Mouse (Mus musculus): ENCODE measurements around the gene Nt5m. TPM values are rescaled to one million over a fixed set of nuclear protein-coding genes. Genes with fewer than 3 reads are reported as not detected.
"Not testable (repeated sequence)": the region's sequence is repeated elsewhere in the genome, so short reads cannot be mapped to it uniquely, and the experiment has no call there.

Nt5m gene
- total and polyA plus RNA-seq, 3 experiments: 26.6 to 29.1 TPM; not detected in 1

DNA sequence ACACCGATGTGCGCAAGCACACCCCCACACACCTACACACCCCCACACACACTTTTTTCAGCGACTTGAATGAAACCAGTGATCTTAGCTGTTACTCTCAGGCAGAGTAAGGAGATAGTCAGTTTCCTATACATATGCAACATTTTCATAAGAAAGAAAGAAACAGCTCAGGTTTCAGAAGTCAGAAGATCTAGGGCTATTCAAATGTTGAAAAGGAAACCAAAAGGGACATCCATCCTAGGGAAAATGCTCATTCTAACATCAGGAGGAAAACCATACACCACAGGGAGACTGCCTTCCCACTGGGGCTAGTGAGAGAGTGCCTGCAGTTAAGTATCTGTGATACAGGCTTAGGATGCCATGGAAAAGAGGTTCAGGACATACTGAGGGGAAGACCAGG is 17.6 kb upstream of the Nt5m start:
- no peaks in the 10 kb centered on the region for H3K4me1 ChIP-seq (ENCODE audit: control insufficient read depth in 1 of 2, insufficient read depth in 2 of 2, low read length in 2 of 2)
- H3K27ac ChIP-seq (ENCODE audit: control insufficient read depth, low read depth, low read length): no peak overlapping the region
- H3K9ac ChIP-seq (ENCODE audit: control insufficient read depth, low read depth, low read length, poor library complexity, severe bottlenecking): no peak overlapping the region
- DNase-seq (ENCODE audit: low read depth, low spot score): no peak
- no peaks in the 10 kb centered on the region for H3K27me3 ChIP-seq (ENCODE audit: control insufficient read depth in 1 of 2, insufficient read depth in 2 of 2, low read length in 2 of 2)
- TF ChIP-seq ELF1 (IDR thresholded peaks at IDR 0.05; ENCODE audit: low read depth, low read length) (no peak), ZNF384 (IDR thresholded peaks at IDR 0.05; ENCODE audit: low read depth, low read length) (no peak), TCF12 (IDR thresholded peaks at IDR 0.05; ENCODE audit: low read depth, low read length) (no peak), CHD1 (IDR thresholded peaks at IDR 0.05; ENCODE audit: low read depth, low read length) (no peak), USF2 (IDR thresholded peaks at IDR 0.05; ENCODE audit: borderline replicate concordance in 1 of 2, insufficient read depth in 1 of 2, low read depth in 1 of 2, low read length in 2 of 2) (no peak), RCOR1 (IDR thresholded peaks at IDR 0.05; ENCODE audit: low read depth, low read length) (no peak), MEF2A (IDR thresholded peaks at IDR 0.05; ENCODE audit: extremely low read depth, insufficient replicate concordance, low read depth, low read length, poor library complexity, severe bottlenecking) (no peak), ZMIZ1 (IDR thresholded peaks at IDR 0.05; ENCODE audit: low read depth, low read length) (no peak), SIN3A (IDR thresholded peaks at IDR 0.05; ENCODE audit: low read length) (no peak), JUND (IDR thresholded peaks at IDR 0.05; ENCODE audit: low read depth, low read length) (no peak), EP300 (IDR thresholded peaks at IDR 0.05; ENCODE audit: low read depth in 1 of 2, low read length in 2 of 2) (no peak)
- peaks cover 0 to 57% of the 10 kb centered on the region in 2 experiments; a peak in 3 of 4 replicates for H3K36me3 ChIP-seq (ENCODE audit: control insufficient read depth in 1 of 2, insufficient read depth in 2 of 2, low read length in 2 of 2)
- H3K79me2 ChIP-seq (ENCODE audit: control insufficient read depth, insufficient read depth, low read length, poor library complexity): no peaks in the 10 kb centered on the region
- H3K9me3 ChIP-seq (replicated peaks; ENCODE audit: insufficient read depth, low read length): no peaks in the 10 kb centered on the region
- no peak overlapping the region for H3K4me3 ChIP-seq (ENCODE audit: control insufficient read depth in 1 of 2, insufficient read depth in 1 of 2, low read depth in 2 of 2, low read length in 2 of 2)

DNA sequence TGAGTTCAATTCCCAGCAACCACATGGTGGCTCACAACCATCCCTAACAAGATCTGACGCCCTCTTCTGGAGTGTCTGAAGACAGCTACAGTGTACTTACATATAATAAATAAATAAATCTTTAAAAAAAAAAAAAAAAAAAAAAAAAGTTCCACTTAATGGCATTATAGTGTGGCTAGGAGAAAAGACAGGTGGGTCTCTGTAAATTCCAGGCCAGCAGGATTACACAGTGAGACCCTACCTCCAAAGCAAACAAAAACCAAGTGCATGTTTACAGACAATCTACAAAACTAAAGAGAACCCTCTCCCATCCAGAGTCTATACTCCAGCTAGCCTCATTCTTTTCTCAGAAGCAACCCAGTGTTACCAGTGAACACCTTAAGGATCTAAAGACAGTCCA is 1.5 kb upstream of the Nt5m start:
- peaks cover 5 to 14% of the 10 kb centered on the region in 2 experiments for H3K4me1 ChIP-seq (ENCODE audit: control insufficient read depth in 1 of 2, insufficient read depth in 2 of 2, low read length in 2 of 2)
- not testable (repeated sequence) for DNase-seq (ENCODE audit: low read depth, low spot score); H3K27me3 ChIP-seq (ENCODE audit: control insufficient read depth in 1 of 2, insufficient read depth in 2 of 2, low read length in 2 of 2); H3K9me3 ChIP-seq (replicated peaks; ENCODE audit: insufficient read depth, low read length); H3K27ac ChIP-seq (ENCODE audit: control insufficient read depth, low read depth, low read length)
- H3K36me3 ChIP-seq (ENCODE audit: control insufficient read depth in 1 of 2, insufficient read depth in 2 of 2, low read length in 2 of 2): peaks cover 25 to 31% of the 10 kb centered on the region in 2 experiments
- TF ChIP-seq CHD1 (IDR thresholded peaks at IDR 0.05; ENCODE audit: low read depth, low read length) (0 out of 2 replicates have a peak, but pooled peaks have one; percentile 48), ZNF384 (IDR thresholded peaks at IDR 0.05; ENCODE audit: low read depth, low read length) (peak; percentile 73)
- 0 out of 4 replicates have a peak overlapping the region, but pooled peaks of 1 of the 2 experiments have one; percentile 5 for H3K4me3 ChIP-seq (ENCODE audit: control insufficient read depth in 1 of 2, insufficient read depth in 1 of 2, low read depth in 2 of 2, low read length in 2 of 2)
- peak overlapping the region; percentile 88 for H3K9ac ChIP-seq (ENCODE audit: control insufficient read depth, low read depth, low read length, poor library complexity, severe bottlenecking)
- H3K79me2 ChIP-seq (ENCODE audit: control insufficient read depth, insufficient read depth, low read length, poor library complexity): peaks cover 30% of the 10 kb centered on the region

DNA sequence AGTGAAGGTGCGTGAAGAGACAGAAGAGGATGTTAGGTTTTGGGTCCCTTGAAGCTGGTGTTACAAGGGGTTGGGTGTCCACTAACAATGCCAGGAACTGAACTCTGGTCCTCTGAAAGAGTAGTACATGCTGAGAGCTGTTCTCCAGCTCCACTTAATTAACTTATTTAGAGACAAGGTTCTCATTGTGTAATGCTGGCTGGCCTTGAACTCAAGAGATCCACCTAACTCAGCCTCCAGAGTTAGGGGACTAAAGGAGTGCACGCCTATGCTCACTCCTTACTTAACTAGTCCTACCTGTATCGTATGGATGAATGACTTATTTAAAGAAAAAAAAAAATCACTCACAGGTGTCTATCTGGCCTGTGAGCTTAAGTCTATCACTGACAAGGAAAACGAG is 821 bp upstream of the Nt5m start:
- Histone ChIP-seq H3K4me1 (ENCODE audit: control insufficient read depth in 1 of 2, insufficient read depth in 2 of 2, low read length in 2 of 2) (peaks cover 5 to 14% of the 10 kb centered on the region in 2 experiments), H3K27me3 (ENCODE audit: control insufficient read depth in 1 of 2, insufficient read depth in 2 of 2, low read length in 2 of 2) (no peaks in the 10 kb centered on the region), H3K9me3 (replicated peaks; ENCODE audit: insufficient read depth, low read length) (no peaks in the 10 kb centered on the region), H3K27ac (ENCODE audit: control insufficient read depth, low read depth, low read length) (peak overlapping the region; percentile 89), H3K79me2 (ENCODE audit: control insufficient read depth, insufficient read depth, low read length, poor library complexity) (peaks cover 30% of the 10 kb centered on the region), H3K9ac (ENCODE audit: control insufficient read depth, low read depth, low read length, poor library complexity, severe bottlenecking) (peak overlapping the region; percentile 88), H3K4me3 (ENCODE audit: control insufficient read depth in 1 of 2, insufficient read depth in 1 of 2, low read depth in 2 of 2, low read length in 2 of 2) (peak overlapping the region; percentile 93 to 94), H3K36me3 (ENCODE audit: control insufficient read depth in 1 of 2, insufficient read depth in 2 of 2, low read length in 2 of 2) (peaks cover 24 to 25% of the 10 kb centered on the region in 2 experiments)
- DNase-seq (ENCODE audit: low read depth, low spot score): no peak
- TF ChIP-seq EP300 (IDR thresholded peaks at IDR 0.05; ENCODE audit: low read depth in 1 of 2, low read length in 2 of 2) (no peak), USF1 (IDR thresholded peaks at IDR 0.05; ENCODE audit: low read depth, low read length) (no peak), ZMIZ1 (IDR thresholded peaks at IDR 0.05; ENCODE audit: low read depth, low read length) (no peak), TBP (IDR thresholded peaks at IDR 0.05; ENCODE audit: low read depth, low read length) (no peak), ZKSCAN1 (IDR thresholded peaks at IDR 0.05; ENCODE audit: low read depth, low read length) (no peak)

Data from MEL (cell line).